Mouse (Mus musculus) thymus, postnatal 25 days (tissue): ENCODE data around the gene Scn3b.

Experiments used
- DNase-seq: peaks from one replicate; pipeline ENCODE4 v3.0.0; 2022

Gene Scn3b

GRCm38 (mm10) chr9:40269103-40269861, at the start of gene Scn3b:
Gene Scn3b (plus strand): TSS chr9:40269217.
- no peak for DNase-seq

- no peak for DNase-seq
Measured at GRCm38 (mm10) chr9:40224289-40224688, 44.7 kb upstream of the Scn3b start.

GRCm38 (mm10) chr9:40227874-40228789, 40.9 kb upstream of the Scn3b start:
- DNase-seq = peak; percentile 6

DNA sequence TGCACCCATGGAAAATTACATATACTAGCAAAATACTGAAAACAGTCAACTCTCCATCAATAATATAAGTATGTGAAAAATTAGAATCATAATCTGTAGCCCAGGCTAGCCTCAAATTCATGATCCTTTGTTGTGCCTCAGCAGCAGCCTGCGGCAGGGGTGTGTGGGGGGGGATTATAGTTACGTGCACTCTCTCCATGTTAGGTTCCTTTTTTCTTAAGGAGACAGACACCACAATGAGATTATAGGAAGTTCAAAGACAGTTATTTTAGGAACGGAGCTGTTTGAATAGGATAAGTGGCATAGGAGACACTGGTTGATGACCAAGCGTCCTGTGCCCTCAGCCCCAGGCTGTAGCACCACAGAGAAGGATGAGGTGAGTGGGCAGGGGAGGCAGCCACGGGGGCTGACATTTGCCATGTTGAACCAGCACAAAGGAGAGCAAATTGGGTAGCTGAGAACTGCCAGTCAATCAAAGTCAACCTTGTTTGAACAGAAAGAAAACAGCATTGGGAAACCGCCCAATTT, 40.1 kb upstream of the Scn3b start:
- no peak for DNase-seq

- no peak for DNase-seq
Measured at GRCm38 (mm10) chr9:40229479-40229878, 39.5 kb upstream of the Scn3b start.

- no peak for DNase-seq
Measured at GRCm38 (mm10) chr9:40231019-40231418, 38.0 kb upstream of the Scn3b start.

DNA sequence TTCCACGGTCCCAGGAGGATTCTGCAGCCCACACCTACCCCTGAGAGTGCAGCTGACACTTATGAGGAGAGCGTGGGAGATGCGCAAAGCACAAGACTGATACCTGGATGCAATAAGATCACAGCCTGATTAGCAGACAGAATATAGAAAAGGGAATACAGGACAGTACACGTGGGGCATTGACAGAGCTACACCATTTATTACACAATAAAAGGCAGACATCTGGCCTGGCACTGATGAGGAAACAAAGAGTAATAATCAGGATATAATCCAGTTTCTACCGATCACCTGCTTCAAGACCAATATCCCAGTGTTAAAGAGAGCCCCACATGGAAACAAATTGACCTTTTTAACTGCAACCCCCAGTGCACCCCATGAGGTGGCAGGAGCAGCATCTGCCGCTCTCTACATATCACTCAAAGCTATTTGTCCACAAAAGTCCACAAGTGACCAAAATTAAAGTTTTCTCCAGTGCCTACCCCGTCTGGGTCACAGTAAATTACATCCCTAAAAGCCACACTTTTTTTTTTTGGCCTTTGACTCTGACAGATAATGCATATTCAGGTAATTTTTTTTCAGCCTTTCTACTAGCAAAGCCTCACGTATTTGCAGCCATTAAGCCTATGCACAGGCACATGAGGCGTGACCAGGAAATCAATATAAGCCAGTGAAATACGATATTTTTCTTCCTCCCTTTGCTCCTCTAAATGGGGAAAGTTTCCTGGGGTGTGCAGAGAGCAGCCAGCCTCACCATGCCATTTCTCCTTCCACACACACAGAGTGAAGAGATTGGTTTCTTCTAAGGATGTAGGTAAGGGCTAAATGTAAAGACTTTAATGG, 34.6 kb upstream of the Scn3b start:
- DNase-seq = no peak

- DNase-seq = no peak
Measured at GRCm38 (mm10) chr9:40235220-40235619, 33.8 kb upstream of the Scn3b start.

DNA sequence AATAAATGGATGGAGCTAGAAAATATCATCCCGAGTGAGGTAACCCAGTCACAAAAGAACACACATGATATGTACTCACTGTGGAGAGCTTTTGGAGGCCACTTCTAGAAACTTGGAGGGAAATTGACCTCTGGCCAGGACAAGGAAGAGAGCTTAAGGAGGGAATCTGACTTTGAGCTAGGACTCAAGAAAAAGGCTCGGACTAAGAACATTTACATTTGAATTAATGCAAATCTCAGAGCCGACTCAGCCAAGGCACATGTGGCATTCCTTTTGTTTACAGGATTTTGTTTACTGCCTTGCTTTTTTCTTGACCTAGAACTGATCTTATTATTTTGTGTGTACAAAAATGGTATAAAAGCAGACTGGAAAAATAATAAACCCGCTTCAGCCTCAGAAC, 29.3 kb upstream of the Scn3b start:
- DNase-seq = no peak

GRCm38 (mm10) chr9:40240311-40240710, 28.7 kb upstream of the Scn3b start:
- DNase-seq = no peak

DNA sequence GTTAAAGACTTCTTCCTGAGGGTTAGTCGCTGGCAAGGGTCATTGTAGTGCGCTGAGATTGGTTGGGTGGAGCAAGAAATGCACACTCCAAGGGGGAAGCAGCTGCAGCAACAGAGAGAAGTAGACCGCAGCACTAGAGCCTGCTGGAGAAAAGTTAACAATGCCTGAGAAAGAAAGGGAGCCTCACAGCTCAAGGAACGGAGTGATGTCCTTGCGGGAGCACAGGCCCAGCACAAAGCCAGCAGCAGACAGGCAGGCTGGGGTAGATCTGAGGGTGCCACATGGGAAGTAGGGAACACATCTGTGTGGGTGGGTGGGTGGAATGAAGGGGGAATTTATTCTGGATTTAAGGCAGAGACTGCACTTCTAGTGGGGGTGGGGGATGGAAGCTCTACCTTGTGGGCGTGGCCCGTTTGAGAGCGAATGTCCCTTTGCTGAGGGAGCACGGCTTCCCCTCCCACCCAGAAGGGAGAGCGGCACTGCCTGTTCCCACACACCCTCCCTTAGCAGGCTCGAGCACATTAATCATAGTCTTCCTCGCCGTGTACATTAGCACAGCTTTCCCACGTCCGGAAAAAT, 27.7 kb upstream of the Scn3b start:
- DNase-seq = peak; percentile 2

DNA sequence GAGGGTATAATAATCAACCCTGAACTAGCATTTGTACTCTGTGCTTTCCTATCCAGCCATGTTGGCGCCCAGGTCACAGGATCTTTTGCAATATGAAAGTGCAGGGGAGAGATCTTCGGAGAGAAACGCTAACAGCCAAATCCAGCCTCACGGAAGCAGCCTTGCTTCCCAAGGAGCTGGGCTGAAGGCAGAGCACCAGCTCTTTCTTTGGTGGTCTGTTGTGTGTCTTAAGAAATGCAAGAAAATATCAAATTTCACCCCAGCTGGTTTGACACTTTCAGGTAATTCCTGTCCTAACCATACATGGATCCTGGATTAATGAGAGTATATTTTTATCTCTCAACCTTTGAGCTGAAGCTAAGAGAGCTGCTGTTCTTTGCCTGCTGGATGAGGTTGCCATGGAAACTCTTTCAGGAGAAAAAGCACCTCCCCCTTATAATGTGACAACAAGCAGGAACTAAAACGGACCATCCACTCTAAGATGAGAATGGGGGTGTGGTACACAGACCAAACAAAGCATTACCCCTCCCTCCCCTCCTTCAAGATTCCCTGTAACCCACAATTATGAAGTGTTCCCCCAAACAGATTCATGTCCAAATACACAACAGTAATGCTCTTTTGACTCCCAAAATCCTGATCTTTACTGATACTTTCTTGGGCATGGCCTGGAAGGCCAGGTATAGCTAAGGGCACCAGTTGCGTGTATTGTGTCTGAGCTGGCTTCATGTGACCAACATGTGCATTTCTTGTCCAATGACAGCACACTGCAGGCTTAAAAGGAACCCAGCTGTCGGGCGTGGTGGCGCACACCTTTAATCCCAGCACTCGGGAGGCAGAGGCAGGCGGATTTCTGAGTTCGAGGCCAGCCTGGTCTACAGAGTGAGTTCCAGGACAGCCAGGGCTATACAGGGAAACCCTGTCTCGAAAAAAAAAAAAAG, 26.8 kb upstream of the Scn3b start:
- DNase-seq = no peak

GRCm38 (mm10) chr9:40245466-40245865, 23.6 kb upstream of the Scn3b start:
- no peak for DNase-seq

GRCm38 (mm10) chr9:40245974-40246665, 22.9 kb upstream of the Scn3b start:
- DNase-seq = no peak

DNA sequence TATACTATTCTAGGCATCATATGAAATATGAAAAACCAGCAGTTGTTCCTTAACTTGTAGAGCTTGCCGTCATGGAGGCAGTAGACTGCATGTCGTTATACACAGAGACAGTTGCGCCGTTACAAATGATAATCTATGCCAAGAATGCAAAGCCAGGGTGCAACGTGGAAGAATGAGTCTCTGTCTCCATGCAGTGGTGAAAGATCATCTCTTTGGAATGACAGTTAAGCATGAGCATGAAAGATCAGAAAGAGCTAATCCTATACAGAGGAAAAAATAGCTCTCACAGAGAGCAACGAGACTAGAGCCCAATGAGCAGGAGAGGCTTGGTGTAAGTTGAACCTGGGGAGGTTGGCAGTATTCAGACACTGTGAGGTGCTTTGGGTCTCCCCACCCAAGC, 22.3 kb upstream of the Scn3b start:
- no peak for DNase-seq

GRCm38 (mm10) chr9:40249106-40249505, 19.9 kb upstream of the Scn3b start:
- DNase-seq = no peak

DNA sequence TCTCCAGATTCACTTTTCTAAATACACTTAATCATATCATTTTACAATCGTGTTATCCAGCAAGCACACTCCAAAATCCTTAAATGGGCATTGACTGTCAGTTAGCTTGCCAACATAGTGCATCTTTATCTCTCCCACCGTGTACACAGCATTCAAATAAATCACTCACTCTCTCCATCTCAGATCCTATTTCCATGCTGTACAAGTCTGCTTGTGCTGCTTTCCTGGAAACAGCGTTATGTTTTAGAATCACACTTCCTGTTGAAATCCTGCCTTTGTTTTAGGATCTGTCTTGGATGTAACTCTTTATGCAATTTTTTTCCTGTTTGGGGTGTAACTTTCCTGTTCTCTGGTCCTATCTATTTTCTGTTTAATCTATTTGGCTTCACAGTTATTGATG, 16.6 kb upstream of the Scn3b start:
- no peak for DNase-seq

DNA sequence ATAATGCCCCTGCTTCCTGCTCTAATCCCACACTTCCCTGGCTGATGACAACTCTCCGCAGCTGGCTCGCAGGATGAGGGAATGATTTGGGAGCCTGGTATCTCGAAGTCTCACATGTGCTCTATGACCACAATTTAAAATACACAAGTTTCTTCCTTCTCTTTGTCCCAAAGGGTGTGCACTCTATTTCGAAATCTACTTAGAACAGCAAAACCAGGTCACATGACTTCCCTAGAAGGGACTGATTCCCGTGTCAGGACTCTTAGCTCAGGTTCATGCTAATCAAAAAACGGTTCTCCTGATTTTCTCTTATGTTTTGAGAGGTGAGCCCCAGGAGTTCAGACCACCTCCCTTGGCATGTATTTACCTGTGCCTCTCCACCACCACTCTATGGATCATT, 5.1 kb upstream of the Scn3b start:
- DNase-seq = no peak

GRCm38 (mm10) chr9:40268040-40268747, 823 bp upstream of the Scn3b start:
- no peak for DNase-seq

- no peak for DNase-seq
Measured at GRCm38 (mm10) chr9:40268748-40269102, 292 bp upstream of the Scn3b start.
